Comparison of ENCODE assay signal across 7 mouse cellular contexts in genomic region chr15:80011778-80012526, GRCm38 (mm10). TPM values are rescaled to one million over a fixed set of nuclear protein-coding genes. Genes with fewer than 3 reads are reported as not detected.
A peak's percentile ranks its signal among the peaks of the same experiment; 100 is the strongest.
DNase-seq lines count a peak whose midpoint lies in the region; ATAC-seq and TF ChIP-seq lines count a peak whose summit lies in the region.

No protein-coding gene starts in this region.

- peak; percentile 50 for TF ChIP-seq POLR2A in myocyte (IDR thresholded peaks at IDR 0.05; ENCODE audit: insufficient read length, low read depth)
- no peak for TF ChIP-seq POLR2A in thymus, adult 2 months (IDR thresholded peaks at IDR 0.05; ENCODE audit: control insufficient read depth, extremely low read depth, insufficient read depth, low read length, poor library complexity)

- peaks cover 18% of the 10 kb centered on the region for H3K4me1 ChIP-seq in limb, embryonic 11.5 days (ENCODE audit: control insufficient read depth, insufficient read depth, low read length)
- peaks cover 49% of the 10 kb centered on the region for H3K4me1 ChIP-seq in thymus, adult 2 months (replicated peaks; ENCODE audit: control insufficient read depth, insufficient read depth, low read length)

- no peaks in the 10 kb centered on the region for H3K36me3 ChIP-seq in limb, embryonic 11.5 days (ENCODE audit: control insufficient read depth, insufficient read depth, low read length)
- H3K36me3 ChIP-seq in myocyte (ENCODE audit: control insufficient read depth, insufficient read depth) = no peaks in the 10 kb centered on the region
- no peaks in the 10 kb centered on the region for H3K36me3 ChIP-seq in thymus, adult 2 months (ENCODE audit: control insufficient read depth, insufficient read depth, low read length)

- WGBS in limb, embryonic 11.5 days = under 1% methylated on average over 40 of the region's 56 CpGs
- WGBS in thymus, adult 2 months = 2% methylated on average over 56 of the region's 56 CpGs

- peak overlapping the region; percentile 55 for H3K4me3 ChIP-seq in limb, embryonic 11.5 days (ENCODE audit: low read depth, low read length)
- H3K4me3 ChIP-seq in myocyte = peak overlapping the region; percentile 92
- peak overlapping the region; percentile 36 for H3K4me3 ChIP-seq in thymus, adult 2 months (ENCODE audit: control insufficient read depth, insufficient read depth, low read length)

- no peaks in the 10 kb centered on the region for H3K9me3 ChIP-seq in limb, embryonic 11.5 days (ENCODE audit: control insufficient read depth, low read length)

- peak overlapping the region; percentile 88 for H3K4me2 ChIP-seq in limb, embryonic 11.5 days (ENCODE audit: low read depth, severe bottlenecking)
- peak overlapping the region; percentile 93 for H3K4me2 ChIP-seq in myocyte (ENCODE audit: low read depth)

- ATAC-seq in cerebellum, adult (ENCODE audit: insufficient number of reproducible peaks, low FRiP score, low TSS enrichment) = peak; percentile 66
- ATAC-seq in frontal cortex, adult (ENCODE audit: low TSS enrichment) = peak; percentile 17
- ATAC-seq in limb, embryonic 11.5 days (ENCODE audit: insufficient number of reproducible peaks, low FRiP score, low TSS enrichment, low read depth) = peak; percentile 44; the same call in 1 of the 2 replicates

- peak; percentile 55 for DNase-seq in R1 (ENCODE audit: low read depth, low spot score)
- peak; percentile 47 for DNase-seq in kidney, adult 18-20 months
- peak; percentile 47 for DNase-seq in limb, embryonic 11.5 days (ENCODE audit: low spot score)
- peak; percentile 39 for DNase-seq in thymus, adult 2 months

- peaks cover 78% of the 10 kb centered on the region for H3K27me3 ChIP-seq in limb, embryonic 11.5 days (ENCODE audit: control insufficient read depth, insufficient read depth, low read length)
- no peaks in the 10 kb centered on the region for H3K27me3 ChIP-seq in myocyte (ENCODE audit: control insufficient read depth, insufficient read depth, insufficient read length)
- peaks cover 32% of the 10 kb centered on the region for H3K27me3 ChIP-seq in thymus, adult 2 months (ENCODE audit: control insufficient read depth, insufficient read depth, low read length)

- peak overlapping the region; percentile 44 for H3ac ChIP-seq in myocyte (ENCODE audit: control insufficient read depth, insufficient read length)

- H3K9ac ChIP-seq in limb, embryonic 11.5 days (ENCODE audit: low read length) = peak overlapping the region; percentile 61

- peaks cover 61% of the 10 kb centered on the region for H3K79me2 ChIP-seq in myocyte (ENCODE audit: control insufficient read depth, insufficient read depth)

- TF ChIP-seq CTCF in thymus, adult 2 months (IDR thresholded peaks at IDR 0.05; ENCODE audit: borderline replicate concordance, control insufficient read depth, extremely low read depth, insufficient read depth, low read length, poor library complexity) = no peak

- no peak overlapping the region for H3K27ac ChIP-seq in limb, embryonic 11.5 days (replicated peaks; ENCODE audit: low read depth, low read length)
- no peak overlapping the region for H3K27ac ChIP-seq in thymus, adult 2 months (ENCODE audit: control insufficient read depth, insufficient read depth, low read length)

TF ChIP-seq in myocyte, 11 proteins besides CTCF, POLR2A, EP300 and RAD21:
- no peak for TF ChIP-seq E2F4 (IDR thresholded peaks at IDR 0.05; ENCODE audit: insufficient read depth)
- peak; percentile 80 for TF ChIP-seq POLR2AphosphoS2 (IDR thresholded peaks at IDR 0.05; ENCODE audit: insufficient read length, low read depth)
- TF ChIP-seq SRF (IDR thresholded peaks at IDR 0.05; ENCODE audit: control insufficient read depth, insufficient read length, low read depth) = no peak
- TF ChIP-seq TCF3 (IDR thresholded peaks at IDR 0.05; ENCODE audit: insufficient read length, low read depth) = peak; percentile 89
- TF ChIP-seq MYOG (IDR thresholded peaks at IDR 0.05; ENCODE audit: control insufficient read depth in 1 of 3, insufficient read depth in 1 of 3, insufficient read length in 2 of 3, low read depth in 2 of 3) = peak in 2 of 3 experiments; percentile 95 to 97
- peak; percentile 22 for TF ChIP-seq TCF12 (IDR thresholded peaks at IDR 0.05; ENCODE audit: insufficient read depth, poor library complexity, severe bottlenecking)
- TF ChIP-seq MYOD1 (IDR thresholded peaks at IDR 0.05; ENCODE audit: control insufficient read depth in 1 of 3, insufficient read length in 2 of 3, low read depth in 2 of 3) = peak in 2 of 3 experiments; percentile 97 to 98
- TF ChIP-seq MAX (IDR thresholded peaks at IDR 0.05; ENCODE audit: low read depth) = no peak
- no peak for TF ChIP-seq REST (IDR thresholded peaks at IDR 0.05; ENCODE audit: insufficient read depth, insufficient read length)
- TF ChIP-seq CEBPB (IDR thresholded peaks at IDR 0.05; ENCODE audit: insufficient read depth, poor library complexity, severe bottlenecking) = no peak
- peak; percentile 21 for TF ChIP-seq USF1 (IDR thresholded peaks at IDR 0.05; ENCODE audit: low read depth)

RNA-seq across cellular contexts. Expression of gene Pdgfb, which starts 2.8 kb away (rescaled TPM):
- 1.6 and 2.4 TPM in 2 replicates for polyA plus RNA-seq in limb, embryonic 11.5 days (2014; fragmentation: Nextera tagmentation; extraction: Ambion mirVana)
- 21.7 TPM for polyA plus RNA-seq in myocyte (2012; fragmentation: generic; extraction: Trizol)
- 10.9 and 11.6 TPM in 2 replicates for polyA plus RNA-seq in thymus, adult 2 months (2012; rRNA removed)

RNA-seq across cellular contexts. Expression of gene Cbx7, which starts 41.0 kb away (rescaled TPM):
- 0.97 and 1.4 TPM in 2 replicates for polyA plus RNA-seq in limb, embryonic 11.5 days (2014; fragmentation: Nextera tagmentation; extraction: Ambion mirVana)
- 4.7 TPM for polyA plus RNA-seq in myocyte (2012; fragmentation: generic; extraction: Trizol)
- polyA plus RNA-seq in thymus, adult 2 months (2012; rRNA removed) = 61.9 and 72.6 TPM in 2 replicates

Comparison
In these comparisons a context has a peak if more than half of its experiments do, and no peak if none do; other contexts are left out.
1. H3K4me3 ChIP-seq: peak in every context shown above with its lines; median percentile 92 in myocyte; 55 in limb, embryonic 11.5 days; 36 in thymus, adult 2 months.
2. RNA of gene Cbx7, which starts 41.0 kb away (polyA plus RNA-seq): 61.9 to 72.6 TPM in thymus, adult 2 months; 4.7 TPM in myocyte (single experiment) and 0.97 to 1.4 TPM in limb, embryonic 11.5 days; every median in the first group is over 10 times any median in the second.
3. Peak in every context shown above with its lines, with median percentiles within 50 percentile points of each other: DNase-seq and ATAC-seq.